Mouse (Mus musculus): Measurements from ENCODE around the gene Sucnr1. TPM values are rescaled to one million over a fixed set of nuclear protein-coding genes. Genes with fewer than 3 reads are reported as not detected.

The Sucnr1 gene
- total RNA-seq, 2 experiments from 2014 or later: 0.29 to 1.2 TPM

DNA sequence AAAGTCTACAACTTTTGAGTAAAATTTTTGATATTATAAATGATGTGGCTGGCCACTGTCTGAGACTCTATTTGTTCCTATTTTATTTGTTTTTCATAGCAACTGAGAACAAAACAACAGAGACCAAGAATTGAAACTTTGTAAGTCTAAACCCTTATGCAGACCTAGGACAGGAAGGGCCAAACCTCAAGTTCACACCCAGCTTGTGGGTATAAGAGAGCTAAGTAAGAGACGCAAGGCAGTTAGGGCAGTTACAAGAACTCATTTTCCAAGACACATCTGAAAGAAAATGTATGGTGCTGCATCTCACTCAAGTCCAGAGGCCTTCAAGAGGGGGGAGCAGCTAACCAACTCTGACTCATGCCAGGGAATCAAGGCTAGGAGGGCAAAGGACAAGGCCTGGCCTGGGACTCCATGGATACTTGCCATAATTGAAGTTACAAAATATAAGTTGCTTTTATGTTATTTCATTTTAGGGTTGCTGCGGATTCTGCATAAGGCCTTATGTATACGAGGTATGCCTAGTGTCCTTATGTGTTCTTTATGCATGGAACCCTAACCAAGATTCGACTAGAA lies 29.6 kb downstream of the Sucnr1 start:
- ATAC-seq (ENCODE audit: poor library complexity, severe bottlenecking): peak; percentile 51

- ATAC-seq (ENCODE audit: poor library complexity, severe bottlenecking): peak; percentile 67
These were observed 30.4 kb downstream of the Sucnr1 start for GRCm38 (mm10) chr3:60111889-60112646.

GRCm38 (mm10) chr3:60114571-60114970 lies 32.9 kb downstream of the Sucnr1 start:
- no peak for ATAC-seq (ENCODE audit: poor library complexity, severe bottlenecking)

GRCm38 (mm10) chr3:60121449-60121848 lies 39.8 kb downstream of the Sucnr1 start:
- no peak for ATAC-seq (ENCODE audit: poor library complexity, severe bottlenecking)

DNA sequence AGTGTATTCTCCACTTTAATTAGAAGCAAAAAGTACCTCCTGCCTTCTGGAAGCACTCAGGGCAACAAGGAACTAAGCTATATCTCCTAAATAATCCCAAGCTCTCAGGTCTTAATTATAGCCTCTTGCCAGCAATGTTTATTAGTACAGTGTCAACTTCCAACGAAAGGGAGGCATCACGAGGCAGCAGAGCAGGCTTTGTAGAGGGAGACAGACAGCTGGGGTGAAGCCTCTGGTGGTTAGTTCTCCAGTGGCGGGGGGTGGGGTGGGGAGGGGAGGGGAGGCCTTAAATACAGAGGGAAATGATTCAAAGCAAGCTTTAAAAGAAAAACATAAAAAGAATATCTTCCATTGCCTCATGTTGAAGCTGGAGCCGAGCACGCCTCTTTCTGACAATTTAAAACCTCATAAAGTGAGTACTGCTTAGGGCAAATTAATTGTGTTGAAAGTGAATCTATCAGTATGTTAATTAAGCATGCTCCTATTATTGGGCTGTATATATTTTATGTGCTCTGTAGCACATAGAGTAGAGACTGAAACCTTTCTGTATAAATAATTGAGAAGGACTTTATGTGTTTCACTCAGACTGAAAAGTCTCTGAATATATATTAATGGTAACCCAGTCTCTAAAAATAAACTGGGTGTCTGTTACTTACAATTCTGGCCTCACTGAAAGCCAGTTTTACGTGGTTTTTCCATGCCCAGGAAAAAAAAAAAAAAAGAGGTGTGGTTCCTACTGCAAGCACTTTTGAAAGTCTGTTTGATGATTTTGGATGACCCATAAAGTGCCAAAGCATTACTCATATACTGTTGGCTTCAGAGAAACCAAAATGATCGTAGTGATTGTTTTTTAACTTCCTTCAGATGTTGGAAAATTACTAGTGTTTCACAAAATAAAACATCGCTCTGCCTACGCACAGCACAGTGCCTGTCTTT lies 42.5 kb downstream of the Sucnr1 start:
- ATAC-seq (ENCODE audit: poor library complexity, severe bottlenecking): no peak

- no peak for ATAC-seq (ENCODE audit: poor library complexity, severe bottlenecking)
These were observed 44.9 kb downstream of the Sucnr1 start for GRCm38 (mm10) chr3:60126564-60126963.

DNA sequence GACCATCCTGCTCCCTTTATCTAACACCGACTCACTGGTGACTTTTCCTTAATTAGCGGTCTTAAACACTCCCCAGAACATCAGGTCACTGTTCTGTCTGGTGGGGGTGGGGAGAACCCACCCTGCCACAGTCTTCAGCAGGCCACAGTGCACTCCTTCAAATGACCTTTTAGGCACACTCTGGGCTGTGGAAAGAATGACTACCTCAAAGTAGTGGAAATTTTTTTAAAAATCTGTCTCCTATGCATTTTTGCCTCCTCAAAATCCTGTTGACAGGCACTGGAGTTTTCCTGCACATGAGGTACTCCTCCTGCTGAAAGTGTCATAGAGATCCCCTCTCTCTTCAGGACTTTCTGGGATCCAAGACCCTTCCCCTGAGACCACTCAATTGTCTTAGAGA lies 46.6 kb downstream of the Sucnr1 start:
- ATAC-seq (ENCODE audit: poor library complexity, severe bottlenecking): no peak

DNA sequence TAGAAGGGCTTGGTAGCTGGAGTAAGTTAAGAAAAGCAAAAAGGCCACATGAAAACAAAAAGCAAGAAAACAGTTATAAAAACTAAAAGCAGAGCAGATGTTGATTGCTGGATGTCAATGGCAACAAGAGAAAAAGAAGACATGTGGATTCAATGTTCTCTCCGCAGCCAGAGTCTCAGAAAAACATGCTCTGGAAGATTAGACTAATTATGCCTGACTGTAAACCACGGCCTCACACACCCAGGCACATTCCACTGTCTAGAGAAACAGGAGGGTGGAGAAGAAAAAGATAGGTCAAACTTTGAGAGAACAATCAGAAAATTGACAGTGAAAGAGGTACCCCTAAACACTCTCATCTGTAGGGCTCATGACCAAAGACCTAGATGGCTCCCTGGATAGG lies 54.1 kb downstream of the Sucnr1 start:
- ATAC-seq (ENCODE audit: poor library complexity, severe bottlenecking): no peak

Other genes with a start within 250 kb of the Sucnr1 start
- not detected in 2 replicates for gene Gm8298, start 220.8 kb upstream of the Sucnr1 start, total RNA-seq (2015)
- not detected in 2 replicates for gene Gm8298, start 220.8 kb upstream of the Sucnr1 start, total RNA-seq (2017)
- not detected in 2 replicates for gene C130079G13Rik, start 156.7 kb upstream of the Sucnr1 start, total RNA-seq (2015)
- not detected in 2 replicates for gene C130079G13Rik, start 156.7 kb upstream of the Sucnr1 start, total RNA-seq (2017)
- gene Aadacl2, start 75.1 kb upstream of the Sucnr1 start, total RNA-seq (2015): not detected in 2 replicates
- gene Aadacl2, start 75.1 kb upstream of the Sucnr1 start, total RNA-seq (2017): not detected in 2 replicates
- gene Aadac, start 56.2 kb upstream of the Sucnr1 start, total RNA-seq (2015): not detected in 2 replicates
- not detected in 2 replicates for gene Aadac, start 56.2 kb upstream of the Sucnr1 start, total RNA-seq (2017)

All from megakaryocyte, adult 5-6 weeks (primary cell).